Mouse (Mus musculus) limb, embryonic 13.5 days (tissue): ENCODE data around the gene Car6. TPM values are rescaled to one million over a fixed set of nuclear protein-coding genes. Genes with fewer than 3 reads are reported as not detected.

Source experiments
- ATAC-seq: fragments of 200-750 bp; cut with Nextera tagmentation; 2 replicates; pipeline ENCODE4 v1.8.0; 2017; ENCODE audit warnings: low read depth, moderate number of reproducible peaks, moderate TSS enrichment; ENCODE audit not compliant: low FRiP score
- H3K27ac ChIP-seq: fragments of 300-500 bp; sonication (generic); 2 replicates; pipeline ENCODE4 v1.5.1; 2015; ENCODE audit warnings: inconsistent platforms, mild to moderate bottlenecking, moderate library complexity
- H3K27me3 ChIP-seq: fragments of 300-500 bp; sonication (generic); 2 replicates; pipeline ENCODE4 v1.6.1; 2015; ENCODE audit warnings: mild to moderate bottlenecking, inconsistent platforms
- H3K36me3 ChIP-seq: fragments of 300-500 bp; sonication (generic); 2 replicates; pipeline ENCODE4 v1.6.1; 2015; ENCODE audit warnings: inconsistent platforms, mild to moderate bottlenecking, moderate library complexity
- H3K4me1 ChIP-seq: fragments of 300-500 bp; sonication (generic); 2 replicates; pipeline ENCODE4 v1.6.1; 2015; ENCODE audit warnings: inconsistent platforms
- H3K4me2 ChIP-seq: fragments of 300-500 bp; sonication (generic); replicated peaks from 2 replicates; pipeline ENCODE4 v1.6.1; 2015; ENCODE audit warnings: inconsistent platforms, mild to moderate bottlenecking, moderate library complexity
- H3K4me3 ChIP-seq: fragments of 300-500 bp; sonication (generic); 2 replicates; pipeline ENCODE4 v1.5.1; 2015; ENCODE audit warnings: moderate library complexity, mild to moderate bottlenecking, inconsistent platforms
- H3K9ac ChIP-seq: fragments of 300-500 bp; sonication (generic); 2 replicates; pipeline ENCODE4 v1.6.1; 2015; ENCODE audit warnings: mild to moderate bottlenecking, inconsistent platforms
- H3K9me3 ChIP-seq: fragments of 300-500 bp; sonication (generic); 2 replicates; pipeline ENCODE4 v1.6.1; 2016; ENCODE audit warnings: inconsistent platforms
- WGBS: fragments of 180-500 bp; shearing (Covaris S2); methylation state at CpG from one replicate; pipeline ENCODE4 v1.1.7; 2015; 5-methylcytosine and 5-hydroxymethylcytosine counted together
- polyA plus RNA-seq: library from polyadenylated mRNA; unstranded; fragments of >200 nt; fragmentation: Nextera tagmentation; extraction: Ambion mirVana; gene quantifications from 2 replicates; pipeline ENCODE4 v1.2.1, GENCODE M21; 2015

The Car6 gene
- polyA plus RNA-seq, 1 experiment from 2014 or later = 0.50 TPM

GRCm38 (mm10) chr4:150226818-150227688 lies 25.9 kb upstream of the Car6 start:
- Histone ChIP-seq H3K27ac (peak overlapping the region; percentile 55; the same call in 1 of the 2 replicates), H3K4me3 (no peak overlapping the region), H3K36me3 (no peaks in the 10 kb centered on the region), H3K9ac (no peak overlapping the region), H3K4me1 (peaks cover 41% of the 10 kb centered on the region), H3K9me3 (no peaks in the 10 kb centered on the region), H3K27me3 (no peaks in the 10 kb centered on the region), H3K4me2 (no peak overlapping the region)
- ATAC-seq = no peak
- WGBS = 55% methylated on average over 7 of the region's 7 CpGs

- H3K9ac ChIP-seq = no peak overlapping the region
- no peaks in the 10 kb centered on the region for H3K36me3 ChIP-seq
- no peak overlapping the region for H3K27ac ChIP-seq
- H3K4me2 ChIP-seq = no peak overlapping the region
- no peak overlapping the region for H3K4me3 ChIP-seq
- WGBS = 89% methylated on average over 1 of the region's 1 CpGs
- no peaks in the 10 kb centered on the region; the same call in 1 of the 2 replicates for H3K27me3 ChIP-seq
- no peak for ATAC-seq
- H3K4me1 ChIP-seq = peaks cover 29% of the 10 kb centered on the region
- no peaks in the 10 kb centered on the region for H3K9me3 ChIP-seq
Measured at GRCm38 (mm10) chr4:150225700-150226099, 24.6 kb upstream of the Car6 start.

GRCm38 (mm10) chr4:150223830-150224229 lies 22.7 kb upstream of the Car6 start:
- 89% methylated on average over 4 of the region's 4 CpGs for WGBS
- Histone ChIP-seq H3K27ac (no peak overlapping the region; the same call in 1 of the 2 replicates), H3K4me3 (no peak overlapping the region), H3K36me3 (no peaks in the 10 kb centered on the region), H3K9ac (no peak overlapping the region), H3K27me3 (no peaks in the 10 kb centered on the region; the same call in 1 of the 2 replicates), H3K4me2 (no peak overlapping the region), H3K9me3 (no peaks in the 10 kb centered on the region), H3K4me1 (peaks cover 22% of the 10 kb centered on the region)
- no peak for ATAC-seq

GRCm38 (mm10) chr4:150221017-150221640 lies 20.0 kb upstream of the Car6 start:
- ATAC-seq = no peak
- peak overlapping the region; percentile 25; the same call in 1 of the 2 replicates for H3K9ac ChIP-seq
- H3K36me3 ChIP-seq = no peaks in the 10 kb centered on the region
- 45% methylated on average over 10 of the region's 10 CpGs for WGBS
- H3K9me3 ChIP-seq = no peaks in the 10 kb centered on the region
- peak overlapping the region; percentile 28 for H3K4me3 ChIP-seq
- no peaks in the 10 kb centered on the region; the same call in 1 of the 2 replicates for H3K27me3 ChIP-seq
- peak overlapping the region; percentile 58 for H3K4me2 ChIP-seq
- H3K27ac ChIP-seq = no peak overlapping the region
- peaks cover 11% of the 10 kb centered on the region; the same call in 1 of the 2 replicates for H3K4me1 ChIP-seq

GRCm38 (mm10) chr4:150220584-150220983 lies 19.5 kb upstream of the Car6 start:
- Histone ChIP-seq H3K9me3 (no peaks in the 10 kb centered on the region), H3K4me2 (peak overlapping the region; percentile 58), H3K4me1 (peaks cover 11% of the 10 kb centered on the region; the same call in 1 of the 2 replicates), H3K27me3 (no peaks in the 10 kb centered on the region; the same call in 1 of the 2 replicates), H3K36me3 (no peaks in the 10 kb centered on the region), H3K9ac (peak overlapping the region; percentile 25), H3K27ac (no peak overlapping the region), H3K4me3 (peak overlapping the region; percentile 28)
- ATAC-seq = no peak
- whole genome bisulfite sequencing = 14% methylated on average over 11 of the region's 11 CpGs

- 74% methylated on average over 9 of the region's 9 CpGs for WGBS
- Histone ChIP-seq H3K4me2 (no peak overlapping the region), H3K4me3 (no peak overlapping the region), H3K9ac (no peak overlapping the region), H3K9me3 (no peaks in the 10 kb centered on the region), H3K4me1 (peaks cover 7% of the 10 kb centered on the region; the same call in 1 of the 2 replicates), H3K27ac (no peak overlapping the region), H3K27me3 (no peaks in the 10 kb centered on the region; the same call in 1 of the 2 replicates), H3K36me3 (no peaks in the 10 kb centered on the region)
- 0 out of 2 replicates have a peak, but pooled peaks have one; percentile 28 for ATAC-seq
Measured at GRCm38 (mm10) chr4:150219501-150220292, 18.6 kb upstream of the Car6 start.

- Histone ChIP-seq H3K27me3 (no peaks in the 10 kb centered on the region; the same call in 1 of the 2 replicates), H3K4me3 (no peak overlapping the region), H3K36me3 (no peaks in the 10 kb centered on the region), H3K4me2 (no peak overlapping the region), H3K4me1 (peaks cover 11% of the 10 kb centered on the region), H3K27ac (no peak overlapping the region), H3K9me3 (no peaks in the 10 kb centered on the region), H3K9ac (no peak overlapping the region)
- 83% methylated on average over 1 of the region's 1 CpGs for WGBS
- ATAC-seq = no peak
Measured at GRCm38 (mm10) chr4:150217935-150218334, 16.8 kb upstream of the Car6 start.

GRCm38 (mm10) chr4:150217042-150217554 lies 16.0 kb upstream of the Car6 start:
- Histone ChIP-seq H3K4me3 (no peak overlapping the region), H3K9ac (no peak overlapping the region), H3K4me1 (peaks cover 13% of the 10 kb centered on the region), H3K27ac (no peak overlapping the region), H3K27me3 (no peaks in the 10 kb centered on the region; the same call in 1 of the 2 replicates), H3K36me3 (no peaks in the 10 kb centered on the region), H3K9me3 (no peaks in the 10 kb centered on the region), H3K4me2 (no peak overlapping the region)
- 71% methylated on average over 5 of the region's 5 CpGs for WGBS
- no peak for ATAC-seq

GRCm38 (mm10) chr4:150216423-150216822 lies 15.3 kb upstream of the Car6 start:
- H3K27me3 ChIP-seq = no peaks in the 10 kb centered on the region; the same call in 1 of the 2 replicates
- no peak for ATAC-seq
- no peak overlapping the region for H3K27ac ChIP-seq
- H3K36me3 ChIP-seq = no peaks in the 10 kb centered on the region
- WGBS = 84% methylated on average over 6 of the region's 6 CpGs
- no peaks in the 10 kb centered on the region for H3K9me3 ChIP-seq
- no peak overlapping the region for H3K9ac ChIP-seq
- H3K4me3 ChIP-seq = no peak overlapping the region
- peaks cover 13% of the 10 kb centered on the region for H3K4me1 ChIP-seq
- H3K4me2 ChIP-seq = no peak overlapping the region

- H3K27me3 ChIP-seq = no peaks in the 10 kb centered on the region
- H3K27ac ChIP-seq = no peak overlapping the region
- no peak for ATAC-seq
- no peaks in the 10 kb centered on the region for H3K36me3 ChIP-seq
- peaks cover 6% of the 10 kb centered on the region for H3K4me1 ChIP-seq
- 40% methylated on average over 5 of the region's 5 CpGs for WGBS
- H3K4me3 ChIP-seq = no peak overlapping the region
- H3K4me2 ChIP-seq = no peak overlapping the region
- H3K9ac ChIP-seq = no peak overlapping the region
- H3K9me3 ChIP-seq = no peaks in the 10 kb centered on the region
Measured at GRCm38 (mm10) chr4:150213910-150214309, 12.8 kb upstream of the Car6 start.

- WGBS = 2% methylated on average over 15 of the region's 15 CpGs
- peaks cover 6% of the 10 kb centered on the region for H3K4me1 ChIP-seq
- peak overlapping the region; percentile 66 for H3K4me2 ChIP-seq
- peak overlapping the region; percentile 59 for H3K9ac ChIP-seq
- peak overlapping the region; percentile 41 for H3K4me3 ChIP-seq
- peak; percentile 81 for ATAC-seq
- H3K36me3 ChIP-seq = no peaks in the 10 kb centered on the region
- H3K9me3 ChIP-seq = no peaks in the 10 kb centered on the region
- H3K27ac ChIP-seq = no peak overlapping the region
- H3K27me3 ChIP-seq = no peaks in the 10 kb centered on the region
Measured at GRCm38 (mm10) chr4:150212553-150212971, 11.4 kb upstream of the Car6 start.
